Mouse (Mus musculus) right cerebral cortex, postnatal 14 days (tissue): Measurements from ENCODE around the gene Jak2.

Source experiments
- DNase-seq: peaks from one replicate; pipeline ENCODE4 v3.0.0; 2022

Gene Jak2

GRCm38 (mm10) chr19:29311791-29312190, 60.2 kb downstream of the Jak2 start:
- no peak for DNase-seq

GRCm38 (mm10) chr19:29312661-29313060, 61.0 kb downstream of the Jak2 start:
- DNase-seq, result no peak

- DNase-seq, result no peak
Measured at GRCm38 (mm10) chr19:29323416-29324049, 71.9 kb downstream of the Jak2 start.

GRCm38 (mm10) chr19:29325053-29325851, 73.6 kb downstream of the Jak2 start, which contains the start of gene Insl6:
Gene Insl6, minus strand, starts transcription at chr19:29325356.
- DNase-seq, result peak; percentile 48

- DNase-seq, result no peak
Measured at GRCm38 (mm10) chr19:29325852-29326180, 74.2 kb downstream of the Jak2 start.

- no peak for DNase-seq
Measured at GRCm38 (mm10) chr19:29326396-29326795, 74.8 kb downstream of the Jak2 start.

- no peak for DNase-seq
Measured at GRCm38 (mm10) chr19:29326822-29327552, 75.4 kb downstream of the Jak2 start.

- DNase-seq, result peak; percentile 45
Measured at GRCm38 (mm10) chr19:29334068-29334745, 82.6 kb downstream of the Jak2 start, which contains the start of gene Rln1. Gene Rln1, minus strand, starts transcription at chr19:29334670.

GRCm38 (mm10) chr19:29336624-29337023, 85.0 kb downstream of the Jak2 start:
- DNase-seq, result no peak

- DNase-seq, result no peak
Measured at GRCm38 (mm10) chr19:29341029-29341428, 89.4 kb downstream of the Jak2 start.

- no peak for DNase-seq
Measured at GRCm38 (mm10) chr19:29342281-29342680, 90.7 kb downstream of the Jak2 start.

GRCm38 (mm10) chr19:29344868-29345267, 93.2 kb downstream of the Jak2 start:
- DNase-seq, result no peak

GRCm38 (mm10) chr19:29345636-29346035, 94.0 kb downstream of the Jak2 start:
- no peak for DNase-seq

GRCm38 (mm10) chr19:29350991-29351390, 99.4 kb downstream of the Jak2 start:
- no peak for DNase-seq

- DNase-seq, result peak; percentile 96
Measured at GRCm38 (mm10) chr19:29354895-29355877, 103.6 kb downstream of the Jak2 start.

- DNase-seq, result no peak
Measured at GRCm38 (mm10) chr19:29356281-29356680, 104.7 kb downstream of the Jak2 start.

- no peak for DNase-seq
Measured at GRCm38 (mm10) chr19:29360251-29360650, 108.6 kb downstream of the Jak2 start.

- DNase-seq, result peak; percentile 89
Measured at GRCm38 (mm10) chr19:29361468-29362130, 110.0 kb downstream of the Jak2 start.

- DNase-seq, result no peak
Measured at GRCm38 (mm10) chr19:29362173-29362930, 110.7 kb downstream of the Jak2 start.
